Mouse (Mus musculus): Measurements from ENCODE around the gene Hdgf. TPM values are rescaled to one million over a fixed set of nuclear protein-coding genes. Genes with fewer than 3 reads are reported as not detected.
"Not testable (repeated sequence)": the region's sequence is repeated elsewhere in the genome, so short reads cannot be mapped to it uniquely, and the experiment has no call there.

Gene Hdgf
- total and polyA plus RNA-seq, 3 experiments = 199 to 468 (median 215) TPM

DNA sequence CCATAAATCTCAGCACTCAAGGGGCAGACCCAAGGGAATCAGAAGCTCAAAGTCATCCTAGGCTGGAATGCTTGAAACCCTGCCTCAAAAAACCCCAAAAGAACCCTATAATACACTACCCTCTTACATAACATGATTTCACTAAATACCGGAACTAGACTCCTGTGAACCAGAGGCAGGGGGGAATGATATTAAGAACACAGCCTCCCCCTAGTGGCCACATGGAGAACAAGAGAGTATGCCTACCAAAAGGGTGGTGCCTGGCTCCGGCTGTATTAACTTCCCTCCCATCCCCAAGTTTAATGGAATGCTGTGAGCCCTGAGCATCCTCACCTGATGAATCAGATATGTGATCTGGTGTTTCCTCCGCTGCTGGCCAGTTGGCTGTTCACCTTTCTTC, 46.3 kb upstream of the Hdgf start (continued):
- peak; percentile 83 for TF ChIP-seq ELF1 (IDR thresholded peaks at IDR 0.05; ENCODE audit: low read depth, low read length)
- peak; percentile 84 for TF ChIP-seq RAD21 (IDR thresholded peaks at IDR 0.05; ENCODE audit: low read depth, low read length)
- TF ChIP-seq CTCF (conservative IDR thresholded peaks at IDR 0.05 in 1 of 2, IDR thresholded peaks at IDR 0.05 in 1 of 2; ENCODE audit: low read depth in 2 of 2, low read length in 2 of 2) = peak; percentile 90 to 91
- no peak for TF ChIP-seq E2F4 (IDR thresholded peaks at IDR 0.05; ENCODE audit: insufficient replicate concordance, low read depth, low read length)
- no peak for TF ChIP-seq USF1 (IDR thresholded peaks at IDR 0.05; ENCODE audit: low read depth, low read length)
- no peak for TF ChIP-seq ZKSCAN1 (IDR thresholded peaks at IDR 0.05; ENCODE audit: borderline replicate concordance, low read depth, low read length)
- no peak for TF ChIP-seq CHD2 (IDR thresholded peaks at IDR 0.05; ENCODE audit: low read length)
- TF ChIP-seq PAX5 (IDR thresholded peaks at IDR 0.05; ENCODE audit: low read length) = no peak
- 0 out of 2 replicates have a peak, but pooled peaks have one; percentile 41 for TF ChIP-seq IRF4 (IDR thresholded peaks at IDR 0.05; ENCODE audit: low read depth, low read length)
- TF ChIP-seq MYC (IDR thresholded peaks at IDR 0.05; ENCODE audit: low read depth, low read length) = peak; percentile 74
- no peak for TF ChIP-seq CHD1 (IDR thresholded peaks at IDR 0.05; ENCODE audit: low read depth, low read length)
- no peak for TF ChIP-seq MAFK (IDR thresholded peaks at IDR 0.05; ENCODE audit: insufficient replicate concordance, low read length)
- TF ChIP-seq BHLHE40 (IDR thresholded peaks at IDR 0.05; ENCODE audit: low read depth, low read length) = no peak
- TF ChIP-seq MEF2A (IDR thresholded peaks at IDR 0.05; ENCODE audit: borderline replicate concordance, low read depth, low read length) = no peak
- TF ChIP-seq GABPA (IDR thresholded peaks at IDR 0.05; ENCODE audit: insufficient replicate concordance, low read depth, low read length) = no peak; the same call in 1 of the 2 replicates
- no peak for TF ChIP-seq ZC3H11A (IDR thresholded peaks at IDR 0.05; ENCODE audit: low read depth, low read length)
- TF ChIP-seq HCFC1 (IDR thresholded peaks at IDR 0.05; ENCODE audit: low read depth, low read length) = peak; percentile 36; the same call in 1 of the 2 replicates
- no peak for TF ChIP-seq JUND (conservative IDR thresholded peaks at IDR 0.05; ENCODE audit: low read depth, low read length)

DNA sequence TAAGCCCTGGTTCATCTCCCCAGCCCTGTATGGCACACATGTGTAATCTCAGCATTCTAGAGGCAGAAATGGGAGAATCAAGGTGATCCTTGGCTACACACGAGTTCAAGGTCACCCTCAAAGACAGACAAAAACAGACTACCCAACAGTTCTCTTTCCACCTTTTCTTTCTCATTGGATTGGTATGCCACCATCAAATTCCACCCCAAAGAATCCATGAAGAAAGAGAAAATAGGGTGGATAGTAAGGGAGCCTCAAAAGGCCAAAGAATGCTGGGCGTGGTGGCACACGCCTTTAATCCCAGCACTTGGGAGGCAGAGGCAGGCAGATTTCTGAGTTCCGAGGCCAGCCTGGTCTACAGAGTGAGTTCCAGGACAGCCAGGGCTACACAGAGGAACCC, 42.0 kb upstream of the Hdgf start:
- H3K27ac ChIP-seq (ENCODE audit: insufficient read depth, low read depth); H3K4me3 ChIP-seq (replicated peaks in 1 of 3; ENCODE audit: low read depth in 2 of 3, low read length in 2 of 3, poor library complexity in 1 of 3); H3K9ac ChIP-seq (ENCODE audit: insufficient read depth, low read depth); H3K9me3 ChIP-seq (replicated peaks; ENCODE audit: low read length); H3K79me2 ChIP-seq (replicated peaks; ENCODE audit: control insufficient read depth, extremely low read depth, insufficient read depth, poor library complexity, severe bottlenecking); in situ Hi-C loops (cut with MboI; ENCODE audit: low pct_ligation_motif_present, low pct_unique_long_range_greater_than_20kb, low sequenced_read_pairs); H3K27me3 ChIP-seq (replicated peaks); dilution Hi-C loops (cut with MboI; ENCODE audit: extremely low pct_ligation_motif_present, extremely low pct_unique_long_range_greater_than_20kb, low sequenced_read_pairs); H3K4me2 ChIP-seq (ENCODE audit: insufficient read depth, low read depth, poor library complexity, severe bottlenecking); DNase-seq (ENCODE audit: extremely low read depth): not testable (repeated sequence)
- Histone ChIP-seq H3K36me3 (replicated peaks in 1 of 2; ENCODE audit: control insufficient read depth in 1 of 2, insufficient read depth in 1 of 2, low read length in 1 of 2) (peaks cover 64 to 86% of the 10 kb centered on the region in 2 experiments), H3K4me1 (ENCODE audit: control insufficient read depth in 1 of 2, insufficient read depth in 2 of 2) (peaks cover 0 to 21% of the 10 kb centered on the region in 2 experiments; a peak in 3 of 4 replicates)

DNA sequence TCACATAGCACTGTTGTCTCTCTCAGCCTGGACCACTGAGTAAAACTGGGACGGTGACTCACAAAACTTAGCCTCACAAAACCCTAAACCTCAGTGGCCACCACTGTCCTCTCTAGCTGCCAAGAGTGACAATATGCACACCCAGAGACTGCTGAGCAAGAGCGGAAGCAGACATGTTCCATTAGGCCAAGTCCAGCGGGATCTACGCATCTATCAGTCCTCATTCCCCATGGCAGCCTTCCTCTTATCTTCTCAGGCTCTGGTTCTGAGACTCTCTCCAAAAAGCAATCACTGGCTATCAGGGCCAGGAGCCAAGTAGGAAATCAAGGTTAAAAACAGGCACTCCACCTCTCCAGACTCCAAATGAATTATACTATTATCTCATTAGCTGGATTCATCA, 28.4 kb upstream of the Hdgf start:
- Histone ChIP-seq H3K4me1 (ENCODE audit: control insufficient read depth in 1 of 2, insufficient read depth in 2 of 2) (peaks cover 3 to 9% of the 10 kb centered on the region in 2 experiments; a peak in 3 of 4 replicates), H3K9ac (ENCODE audit: insufficient read depth, low read depth) (no peak overlapping the region), H3K27me3 (replicated peaks) (no peaks in the 10 kb centered on the region), H3K79me2 (replicated peaks; ENCODE audit: control insufficient read depth, extremely low read depth, insufficient read depth, poor library complexity, severe bottlenecking) (peaks cover 38% of the 10 kb centered on the region), H3K27ac (ENCODE audit: insufficient read depth, low read depth) (no peak overlapping the region), H3K4me2 (ENCODE audit: insufficient read depth, low read depth, poor library complexity, severe bottlenecking) (no peak overlapping the region), H3K36me3 (replicated peaks in 1 of 2; ENCODE audit: control insufficient read depth in 1 of 2, insufficient read depth in 1 of 2, low read length in 1 of 2) (peaks cover 29 to 80% of the 10 kb centered on the region in 2 experiments), H3K4me3 (replicated peaks in 1 of 3; ENCODE audit: low read depth in 2 of 3, low read length in 2 of 3, poor library complexity in 1 of 3) (no peak overlapping the region), H3K9me3 (replicated peaks; ENCODE audit: low read length) (no peaks in the 10 kb centered on the region)
- DNase-seq (ENCODE audit: extremely low read depth) = no peak
- in situ Hi-C loops (cut with MboI; ENCODE audit: low pct_ligation_motif_present, low pct_unique_long_range_greater_than_20kb, low sequenced_read_pairs) (no loop called here), dilution Hi-C loops (cut with MboI; ENCODE audit: extremely low pct_ligation_motif_present, extremely low pct_unique_long_range_greater_than_20kb, low sequenced_read_pairs) (no loop called here)
- TF ChIP-seq USF2 (conservative IDR thresholded peaks at IDR 0.05; ENCODE audit: low read depth, low read length) (no peak), ETS1 (conservative IDR thresholded peaks at IDR 0.05; ENCODE audit: low read depth, low read length) (no peak), MAFK (IDR thresholded peaks at IDR 0.05; ENCODE audit: insufficient replicate concordance, low read length) (no peak), JUND (conservative IDR thresholded peaks at IDR 0.05; ENCODE audit: low read depth, low read length) (no peak), GABPA (IDR thresholded peaks at IDR 0.05; ENCODE audit: insufficient replicate concordance, low read depth, low read length) (no peak), POLR2A (IDR thresholded peaks at IDR 0.05; ENCODE audit: low read depth, low read length) (no peak), TBP (conservative IDR thresholded peaks at IDR 0.05; ENCODE audit: low read depth, low read length) (no peak), CHD2 (IDR thresholded peaks at IDR 0.05; ENCODE audit: low read length) (no peak), UBTF (IDR thresholded peaks at IDR 0.05; ENCODE audit: low read depth, low read length) (no peak), ELF1 (IDR thresholded peaks at IDR 0.05; ENCODE audit: low read depth, low read length) (no peak), USF1 (IDR thresholded peaks at IDR 0.05; ENCODE audit: low read depth, low read length) (no peak), NRF1 (IDR thresholded peaks at IDR 0.05; ENCODE audit: low read depth, low read length) (no peak), MEF2A (IDR thresholded peaks at IDR 0.05; ENCODE audit: borderline replicate concordance, low read depth, low read length) (no peak), ZMIZ1 (IDR thresholded peaks at IDR 0.05; ENCODE audit: low read depth, low read length) (no peak), ZC3H11A (IDR thresholded peaks at IDR 0.05; ENCODE audit: low read depth, low read length) (no peak), EP300 (IDR thresholded peaks at IDR 0.05; ENCODE audit: low read length) (no peak)

Data from CH12.LX (cell line).